Mouse (Mus musculus): Measurements from ENCODE around the gene Gm28048. TPM values are rescaled to one million over a fixed set of nuclear protein-coding genes. Genes with fewer than 3 reads are reported as not detected.
A peak's percentile ranks its signal among the peaks of the same experiment; 100 is the strongest.

Gm28048 gene
- polyA plus RNA-seq, 1 experiment from 2014 or later: 6.9 TPM

DNA sequence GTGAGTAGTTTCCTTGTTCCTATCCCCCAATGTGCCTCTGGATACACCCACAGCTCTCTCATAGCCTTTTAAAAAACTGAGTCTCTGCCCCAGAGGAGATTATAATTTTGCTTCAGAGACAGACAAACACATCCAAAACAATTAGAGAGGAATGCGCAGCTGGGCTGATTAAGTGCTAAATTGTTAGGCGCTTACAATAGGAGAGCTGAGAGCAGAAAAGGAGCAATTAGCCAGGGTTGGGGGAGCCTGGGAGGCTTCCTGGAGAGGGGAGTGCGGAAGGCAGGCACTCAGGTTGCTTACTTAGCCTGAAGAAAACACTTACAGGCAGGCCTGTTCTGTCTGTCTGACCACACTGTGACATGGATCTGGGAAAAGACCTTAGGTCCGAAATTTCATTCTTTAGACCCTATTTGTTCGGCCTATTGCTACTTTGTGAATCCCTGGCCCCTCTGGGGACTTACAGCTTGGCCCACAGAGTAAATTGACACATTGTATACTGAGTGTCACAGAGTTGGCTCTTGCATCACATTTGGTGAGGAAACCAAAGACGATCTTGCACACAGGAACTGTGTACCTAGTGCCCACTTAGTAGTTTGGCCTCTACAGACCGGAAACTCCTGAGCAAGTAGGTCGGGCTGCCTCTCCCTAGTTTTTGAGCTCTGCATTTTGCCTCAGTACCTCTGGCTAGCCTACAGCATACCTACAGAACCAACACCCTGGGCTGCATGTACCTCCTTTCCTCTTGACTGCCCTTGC, 117.4 kb downstream of the Gm28048 start:
- 57% methylated on average over 8 of the region's 8 CpGs for WGBS
- no peaks in the 10 kb centered on the region for H3K36me3 ChIP-seq (ENCODE audit: control insufficient read depth, insufficient read depth, low read length)
- no peak overlapping the region for H3K4me3 ChIP-seq (ENCODE audit: low read depth, low read length)
- H3K9me3 ChIP-seq (ENCODE audit: control insufficient read depth, low read length): no peaks in the 10 kb centered on the region
- DNase-seq (ENCODE audit: low spot score): no peak
- H3K4me1 ChIP-seq (ENCODE audit: control insufficient read depth, insufficient read depth, low read length): no peaks in the 10 kb centered on the region
- peaks cover 4% of the 10 kb centered on the region; the same call in 1 of the 2 replicates for H3K27me3 ChIP-seq (ENCODE audit: control insufficient read depth, insufficient read depth, low read length)
- no peak overlapping the region for H3K9ac ChIP-seq (ENCODE audit: low read length)
- no peak overlapping the region for H3K27ac ChIP-seq (replicated peaks; ENCODE audit: low read depth, low read length)
- no peak for ATAC-seq (ENCODE audit: insufficient number of reproducible peaks, low FRiP score, low TSS enrichment, low read depth)
- no peak overlapping the region for H3K4me2 ChIP-seq (ENCODE audit: low read depth, severe bottlenecking)

DNA sequence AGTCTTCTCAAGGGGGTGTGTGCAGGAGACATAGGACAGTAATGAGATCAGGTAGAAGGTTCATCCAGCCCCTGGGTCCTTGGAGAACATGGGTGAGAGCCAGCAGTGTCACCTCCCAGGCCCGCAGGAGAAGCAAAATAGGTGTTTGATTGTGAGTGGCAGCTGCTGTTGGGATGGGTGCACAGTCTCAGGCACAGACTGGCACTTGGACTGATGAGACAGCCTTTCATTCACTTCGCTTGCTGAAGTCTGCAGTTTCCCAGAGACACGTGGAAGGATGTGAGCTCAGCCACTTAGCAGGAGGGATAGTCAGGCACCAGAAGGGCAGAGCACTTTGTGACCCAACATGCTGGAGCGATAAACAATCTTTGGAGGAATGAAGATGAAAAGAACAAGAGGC, 118.3 kb downstream of the Gm28048 start:
- Histone ChIP-seq H3K36me3 (ENCODE audit: control insufficient read depth, insufficient read depth, low read length) (no peaks in the 10 kb centered on the region), H3K4me2 (ENCODE audit: low read depth, severe bottlenecking) (no peak overlapping the region), H3K9ac (ENCODE audit: low read length) (no peak overlapping the region), H3K27me3 (ENCODE audit: control insufficient read depth, insufficient read depth, low read length) (peaks cover 11% of the 10 kb centered on the region), H3K9me3 (ENCODE audit: control insufficient read depth, low read length) (no peaks in the 10 kb centered on the region), H3K4me1 (ENCODE audit: control insufficient read depth, insufficient read depth, low read length) (no peaks in the 10 kb centered on the region; the same call in 1 of the 2 replicates), H3K4me3 (ENCODE audit: low read depth, low read length) (no peak overlapping the region), H3K27ac (replicated peaks; ENCODE audit: low read depth, low read length) (no peak overlapping the region)
- 49% methylated on average over 4 of the region's 4 CpGs for WGBS
- ATAC-seq (ENCODE audit: insufficient number of reproducible peaks, low FRiP score, low TSS enrichment, low read depth) (no peak), DNase-seq (ENCODE audit: low spot score) (no peak)

- WGBS: 70% methylated on average over 4 of the region's 4 CpGs
- Histone ChIP-seq H3K36me3 (ENCODE audit: control insufficient read depth, insufficient read depth, low read length) (no peaks in the 10 kb centered on the region), H3K4me1 (ENCODE audit: control insufficient read depth, insufficient read depth, low read length) (no peaks in the 10 kb centered on the region; the same call in 1 of the 2 replicates), H3K27me3 (ENCODE audit: control insufficient read depth, insufficient read depth, low read length) (peaks cover 24% of the 10 kb centered on the region), H3K9ac (ENCODE audit: low read length) (no peak overlapping the region), H3K4me2 (ENCODE audit: low read depth, severe bottlenecking) (no peak overlapping the region), H3K9me3 (ENCODE audit: control insufficient read depth, low read length) (no peaks in the 10 kb centered on the region), H3K4me3 (ENCODE audit: low read depth, low read length) (no peak overlapping the region), H3K27ac (replicated peaks; ENCODE audit: low read depth, low read length) (no peak overlapping the region)
- DNase-seq (ENCODE audit: low spot score) (no peak), ATAC-seq (ENCODE audit: insufficient number of reproducible peaks, low FRiP score, low TSS enrichment, low read depth) (no peak)
These were observed 120.6 kb downstream of the Gm28048 start for GRCm38 (mm10) chr11:22861315-22861714.

DNA sequence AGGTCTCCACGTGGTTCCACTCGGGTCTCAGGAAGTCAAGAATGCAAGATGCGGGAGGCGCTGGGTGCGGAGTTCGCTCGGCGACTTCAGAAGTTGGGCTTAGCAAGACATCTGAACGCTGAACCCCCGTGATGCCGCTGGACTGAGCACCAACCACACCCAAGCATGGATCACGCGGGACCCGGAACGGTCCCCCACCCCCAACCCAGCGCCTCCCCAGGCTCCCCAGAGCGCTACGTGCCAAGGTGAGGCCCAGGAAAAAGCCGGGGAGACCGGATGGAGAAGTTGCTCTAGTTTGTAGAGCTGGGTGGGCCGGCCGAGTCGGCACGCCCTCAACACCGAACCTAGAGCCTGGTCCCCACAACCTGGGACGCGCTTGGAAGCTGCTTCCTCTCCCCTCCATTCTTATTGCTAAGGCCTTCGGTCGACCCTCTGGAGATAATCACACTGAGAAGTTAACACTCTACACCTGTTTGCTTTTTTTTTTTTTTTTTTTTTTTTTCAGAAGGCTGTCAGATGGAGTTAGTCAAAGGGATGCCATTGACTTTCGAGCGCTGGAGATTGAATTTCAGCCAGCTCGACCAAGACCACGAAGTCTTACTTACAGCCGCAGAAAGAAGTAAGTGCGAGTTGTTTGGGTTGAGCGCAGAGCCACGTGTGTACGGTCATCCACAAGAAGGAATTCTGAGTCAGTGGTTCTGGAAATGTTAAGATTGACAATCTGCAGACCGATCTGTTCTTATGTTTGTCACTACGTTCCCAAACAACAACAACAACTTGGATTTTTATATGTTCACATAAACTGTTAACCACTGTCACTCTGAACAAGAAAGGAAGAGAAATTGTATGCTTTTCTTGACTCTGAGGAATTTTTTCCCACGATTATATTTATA, 121.3 kb downstream of the Gm28048 start, which contains the start of gene B3gnt2:
B3gnt2 (minus strand) TSS at position 627 of the 893 bp plus-strand sequence.
- DNase-seq (ENCODE audit: low spot score) (no peak), ATAC-seq (ENCODE audit: insufficient number of reproducible peaks, low FRiP score, low TSS enrichment, low read depth) (0 out of 2 replicates have a peak, but pooled peaks have one; percentile 24)
- Histone ChIP-seq H3K9ac (ENCODE audit: low read length) (peak within 1 kb of the TSS; percentile 62; the same call in 1 of the 2 replicates), H3K27me3 (ENCODE audit: control insufficient read depth, insufficient read depth, low read length) (peaks cover 24% of the 10 kb centered on the region), H3K9me3 (ENCODE audit: control insufficient read depth, low read length) (no peaks in the 10 kb centered on the region), H3K36me3 (ENCODE audit: control insufficient read depth, insufficient read depth, low read length) (no peaks in the 10 kb centered on the region), H3K4me2 (ENCODE audit: low read depth, severe bottlenecking) (peak within 1 kb of the TSS; percentile 92), H3K4me1 (ENCODE audit: control insufficient read depth, insufficient read depth, low read length) (no peaks in the 10 kb centered on the region; the same call in 1 of the 2 replicates), H3K27ac (replicated peaks; ENCODE audit: low read depth, low read length) (no peak within 1 kb of the TSS), H3K4me3 (ENCODE audit: low read depth, low read length) (peak within 1 kb of the TSS; percentile 62)
- 3% methylated on average over 41 of the region's 41 CpGs for WGBS

DNA sequence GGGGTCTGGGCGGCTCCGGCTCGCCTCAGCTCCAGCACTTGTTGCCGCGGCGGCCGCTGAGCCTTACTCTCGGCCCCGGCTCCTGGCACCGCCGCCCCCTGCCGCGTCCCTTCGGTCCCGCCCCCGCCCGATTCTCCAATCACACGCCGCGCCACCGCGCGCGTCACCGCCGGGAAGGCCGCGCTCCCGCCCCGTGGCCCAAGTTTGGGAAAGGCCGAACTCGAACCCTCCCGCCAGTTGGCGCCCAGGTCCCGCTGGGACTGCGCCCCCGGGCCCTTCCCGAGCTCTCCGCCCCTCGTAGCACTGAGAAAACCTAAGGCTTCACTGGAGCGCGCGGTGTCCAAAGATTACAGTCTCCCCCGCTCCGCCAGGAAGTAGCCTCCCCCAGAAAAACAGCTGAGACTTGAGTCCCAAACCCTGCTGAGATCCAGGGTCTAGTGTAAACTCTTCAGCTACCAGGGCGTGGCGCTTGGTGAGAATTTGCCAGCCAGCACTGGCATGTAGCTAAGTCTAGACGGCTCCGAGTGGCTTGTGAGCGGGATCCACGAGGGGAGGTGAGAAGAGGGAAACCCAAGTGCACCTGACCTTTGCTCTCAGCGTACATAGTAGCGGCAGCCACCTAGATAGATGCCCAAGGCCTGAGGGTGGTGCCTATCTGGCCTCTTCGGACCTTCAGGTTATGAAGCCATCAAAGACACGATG, 122.1 kb downstream of the Gm28048 start:
- ATAC-seq (ENCODE audit: insufficient number of reproducible peaks, low FRiP score, low TSS enrichment, low read depth) (peak; percentile 93), DNase-seq (ENCODE audit: low spot score) (peak; percentile 89)
- Histone ChIP-seq H3K27me3 (ENCODE audit: control insufficient read depth, insufficient read depth, low read length) (peaks cover 24% of the 10 kb centered on the region), H3K9me3 (ENCODE audit: control insufficient read depth, low read length) (no peaks in the 10 kb centered on the region), H3K4me3 (ENCODE audit: low read depth, low read length) (peak overlapping the region; percentile 62), H3K4me2 (ENCODE audit: low read depth, severe bottlenecking) (peak overlapping the region; percentile 92), H3K4me1 (ENCODE audit: control insufficient read depth, insufficient read depth, low read length) (no peaks in the 10 kb centered on the region; the same call in 1 of the 2 replicates), H3K27ac (replicated peaks; ENCODE audit: low read depth, low read length) (no peak overlapping the region), H3K9ac (ENCODE audit: low read length) (peak overlapping the region; percentile 62), H3K36me3 (ENCODE audit: control insufficient read depth, insufficient read depth, low read length) (no peaks in the 10 kb centered on the region)
- WGBS: under 1% methylated on average over 47 of the region's 55 CpGs

DNA sequence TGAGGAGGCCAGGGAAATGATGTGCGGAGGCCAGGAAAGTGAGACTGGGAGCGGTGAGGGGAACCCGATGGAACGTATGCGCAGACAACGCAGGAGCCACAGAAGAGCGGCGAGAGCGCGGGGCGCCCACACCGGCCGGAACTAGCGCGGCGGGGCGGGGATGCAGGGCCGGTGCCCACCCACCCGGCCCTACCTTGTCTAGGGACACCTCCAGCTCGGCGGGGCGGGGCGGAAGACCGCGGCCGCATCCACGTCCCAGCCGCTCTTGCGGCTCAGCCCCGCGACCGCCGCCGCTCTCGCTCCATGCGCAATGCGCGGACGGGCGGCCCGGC, 122.6 kb downstream of the Gm28048 start:
- Histone ChIP-seq H3K27me3 (ENCODE audit: control insufficient read depth, insufficient read depth, low read length) (peaks cover 24% of the 10 kb centered on the region), H3K27ac (replicated peaks; ENCODE audit: low read depth, low read length) (no peak overlapping the region), H3K4me1 (ENCODE audit: control insufficient read depth, insufficient read depth, low read length) (no peaks in the 10 kb centered on the region; the same call in 1 of the 2 replicates), H3K36me3 (ENCODE audit: control insufficient read depth, insufficient read depth, low read length) (no peaks in the 10 kb centered on the region), H3K9me3 (ENCODE audit: control insufficient read depth, low read length) (no peaks in the 10 kb centered on the region), H3K4me3 (ENCODE audit: low read depth, low read length) (peak overlapping the region; percentile 62), H3K9ac (ENCODE audit: low read length) (peak overlapping the region; percentile 62), H3K4me2 (ENCODE audit: low read depth, severe bottlenecking) (peak overlapping the region; percentile 92)
- DNase-seq (ENCODE audit: low spot score): no peak
- peak; percentile 75 for ATAC-seq (ENCODE audit: insufficient number of reproducible peaks, low FRiP score, low TSS enrichment, low read depth)
- under 1% methylated on average over 32 of the region's 41 CpGs for WGBS

GRCm38 (mm10) chr11:22858441-22859300, 123.2 kb downstream of the Gm28048 start:
- H3K9me3 ChIP-seq (ENCODE audit: control insufficient read depth, low read length): no peaks in the 10 kb centered on the region
- no peak overlapping the region for H3K27ac ChIP-seq (replicated peaks; ENCODE audit: low read depth, low read length)

More at GRCm38 (mm10) chr11:22858441-22859300, 123.2 kb downstream of the Gm28048 start:
- Histone ChIP-seq H3K4me3 (ENCODE audit: low read depth, low read length) (peak overlapping the region; percentile 62), H3K4me1 (ENCODE audit: control insufficient read depth, insufficient read depth, low read length) (no peaks in the 10 kb centered on the region; the same call in 1 of the 2 replicates), H3K9ac (ENCODE audit: low read length) (peak overlapping the region; percentile 62), H3K27me3 (ENCODE audit: control insufficient read depth, insufficient read depth, low read length) (peaks cover 24% of the 10 kb centered on the region), H3K4me2 (ENCODE audit: low read depth, severe bottlenecking) (peak overlapping the region; percentile 92), H3K36me3 (ENCODE audit: control insufficient read depth, insufficient read depth, low read length) (no peaks in the 10 kb centered on the region)
- peak; percentile 55 for DNase-seq (ENCODE audit: low spot score)
- no peak for ATAC-seq (ENCODE audit: insufficient number of reproducible peaks, low FRiP score, low TSS enrichment, low read depth)
- 1% methylated on average over 50 of the region's 50 CpGs for WGBS

All from limb, embryonic 11.5 days (tissue).